Mouse (Mus musculus): ENCODE data around the gene Sqstm1.

DNA sequence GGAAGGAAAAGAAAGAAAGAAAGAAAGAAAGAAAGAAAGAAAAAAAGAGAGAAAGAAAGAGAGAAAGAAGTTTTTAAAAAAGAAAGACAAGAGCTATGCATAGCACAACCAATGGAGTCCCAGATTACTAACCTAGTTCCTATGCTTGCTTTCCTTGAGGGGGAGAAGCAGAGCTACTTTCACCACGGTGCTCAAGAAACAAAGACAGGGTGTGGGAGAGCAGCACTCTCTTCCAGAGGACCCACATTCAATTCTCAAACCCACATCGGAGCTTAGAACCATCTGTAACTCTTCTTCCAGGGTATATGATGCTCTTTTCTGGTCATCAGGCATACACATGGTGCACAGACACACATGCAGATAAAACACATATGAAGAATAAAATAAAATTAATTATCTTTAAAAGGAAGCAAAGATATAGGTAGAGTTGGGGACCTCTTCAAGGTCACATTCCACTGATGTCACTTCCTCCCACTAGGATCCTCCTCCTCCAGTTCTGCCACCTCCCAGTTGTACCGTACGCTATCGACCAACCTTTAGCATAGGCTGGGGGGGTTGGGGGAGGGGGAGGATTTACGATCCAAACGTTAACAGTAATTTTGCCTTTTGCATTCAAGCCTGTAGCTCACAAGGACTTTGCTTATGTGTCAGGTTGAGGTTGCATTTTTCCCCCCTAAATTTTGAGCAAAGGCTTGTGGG is 38.0 kb upstream of the Sqstm1 start:
- no peak for TF ChIP-seq CTCF (IDR thresholded peaks at IDR 0.05; ENCODE audit: control insufficient read depth, insufficient read depth, insufficient replicate concordance, low read depth, low read length)
- no peak for TF ChIP-seq POLR2A (IDR thresholded peaks at IDR 0.05; ENCODE audit: control insufficient read depth, low read depth, low read length)

All from testis, adult 2 months (tissue).